Mouse (Mus musculus): ENCODE measurements around the gene Gdpgp1.

- TF ChIP-seq CTCF (IDR thresholded peaks at IDR 0.05; ENCODE audit: borderline replicate concordance, extremely low read depth, insufficient read depth, insufficient read length) (no peak), POLR2A (IDR thresholded peaks at IDR 0.05; ENCODE audit: borderline replicate concordance, extremely low read depth, insufficient read depth, insufficient read length, poor library complexity, severe bottlenecking) (no peak)
Measured at GRCm38 (mm10) chr7:80189147-80189933, 43.3 kb upstream of the Gdpgp1 start.
